Comparison of ENCODE assay signal across 9 mouse cellular contexts in the genomic region with DNA sequence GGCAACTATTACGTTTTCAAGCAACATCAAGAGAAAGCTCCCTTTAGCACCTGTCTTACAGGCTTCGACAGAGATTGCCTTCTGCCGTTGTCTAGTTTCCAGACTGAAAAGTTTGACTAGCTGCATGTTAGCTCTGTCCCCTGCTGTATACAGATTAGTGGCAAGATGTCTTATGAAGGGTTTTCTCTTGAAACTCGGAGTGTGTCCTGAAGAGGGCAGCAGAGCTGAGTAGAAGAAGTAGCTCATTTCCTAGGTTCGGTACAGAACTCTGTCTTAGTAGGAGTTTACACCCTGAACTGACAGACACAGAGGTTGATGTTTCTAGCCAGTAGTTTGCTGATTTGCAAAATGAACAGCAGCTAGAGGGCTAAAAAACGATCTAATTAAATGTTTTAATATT. TPM values are rescaled to one million over a fixed set of nuclear protein-coding genes. Genes with fewer than 3 reads are reported as not detected.
DNase-seq lines count a peak whose midpoint lies in the region; ATAC-seq and TF ChIP-seq lines count a peak whose summit lies in the region.
"Had no signal": no experiment of that assay in that cellular context is flagged by ENCODE, and none has a peak within 500 bp of the region (broad histone marks: within the 10 kb centered on the region; RNA-seq: fewer than 3 reads in every experiment).

No protein-coding gene starts in this region.

- ATAC-seq in erythroblast, adult 5-6 weeks (replicated peaks; ENCODE audit: low FRiP score, poor library complexity, severe bottlenecking) = peak; percentile 88
- ATAC-seq in inflammation-experienced regulatory T-cells, adult 6 months = peak; percentile 84
- peak; percentile 37; the same call in 1 of the 2 replicates for ATAC-seq in limb, embryonic 14.5 days (ENCODE audit: low FRiP score, low read depth)

- peaks cover 26% of the 10 kb centered on the region for H3K36me3 ChIP-seq in limb, embryonic 14.5 days (ENCODE audit: control insufficient read depth, insufficient read depth, low read length)

- H3K4me1 ChIP-seq in limb, embryonic 14.5 days (ENCODE audit: control insufficient read depth, insufficient read depth, low read length) = no peaks in the 10 kb centered on the region
- H3K4me1 ChIP-seq: midbrain, embryonic 12.5 days had no signal

- no peak for TF ChIP-seq POLR2A in limb, embryonic 14.5 days (IDR thresholded peaks at IDR 0.05; ENCODE audit: borderline replicate concordance, extremely low read depth, insufficient read depth, insufficient read length)

- H3K4me2 ChIP-seq in limb, embryonic 14.5 days (replicated peaks; ENCODE audit: low read depth, low read length, severe bottlenecking) = no peak overlapping the region
- H3K4me2 ChIP-seq: midbrain, embryonic 12.5 days had no signal

- 40% methylated on average over 6 of the region's 6 CpGs for WGBS in limb, embryonic 14.5 days

- no peak overlapping the region for H3K9ac ChIP-seq in limb, embryonic 14.5 days (ENCODE audit: low read depth, low read length, severe bottlenecking)
- H3K9ac ChIP-seq: midbrain, embryonic 12.5 days had no signal

- no peak overlapping the region for H3K27ac ChIP-seq in limb, embryonic 14.5 days (replicated peaks; ENCODE audit: low read depth, low read length)
- H3K27ac ChIP-seq: midbrain, embryonic 12.5 days had no signal

- H3K4me3 ChIP-seq in limb, embryonic 14.5 days (replicated peaks; ENCODE audit: low read length) = no peak overlapping the region
- H3K4me3 ChIP-seq: midbrain, embryonic 12.5 days had no signal

- peak; percentile 65 for DNase-seq in testis, postnatal 10 days (ENCODE audit: low spot score)
- no peak for DNase-seq in testis, postnatal 14 days (ENCODE audit: low spot score)
- DNase-seq in brain, adult 2 months (ENCODE audit: low read depth, low spot score) = peak; percentile 87
- DNase-seq in limb, embryonic 14.5 days (ENCODE audit: low spot score) = peak; percentile 64
- peak; percentile 40 to 63 for DNase-seq in natural killer cell, adult 2 months (ENCODE audit: low spot score in 2 of 2)
- DNase-seq in thymus, postnatal 10 days (ENCODE audit: low spot score in 2 of 2) = peak; percentile 35 to 66

- H3K9me3 ChIP-seq in limb, embryonic 14.5 days (ENCODE audit: control insufficient read depth, low read length) = no peaks in the 10 kb centered on the region
- H3K9me3 ChIP-seq: midbrain, embryonic 12.5 days had no signal

- H3K27me3 ChIP-seq in limb, embryonic 14.5 days (ENCODE audit: control insufficient read depth, insufficient read depth, low read length) = no peaks in the 10 kb centered on the region
- H3K27me3 ChIP-seq: midbrain, embryonic 12.5 days had no signal

RNA-seq across cellular contexts. Expression of a gene that starts 15.0 kb away (rescaled TPM):
- 2.5 and 2.9 TPM in 2 replicates for total RNA-seq in erythroblast, adult 5-6 weeks (2015; ENCODE audit: low replicate concordance)
- total RNA-seq in erythroblast, adult 5-6 weeks (2017; ENCODE audit: low replicate concordance) = 1.4 and 6.6 TPM in 2 replicates
- polyA plus RNA-seq in inflammation-experienced regulatory T-cells, adult 6 months (2017; shearing (Covaris generic)) = 1 to 10 TPM; 1.1 to 1.6 (median 1.4) TPM
- polyA plus RNA-seq in limb, embryonic 14.5 days (2012; rRNA removed) = 40.8 and 41.5 TPM in 2 replicates
- polyA plus RNA-seq in limb, embryonic 14.5 days (2014; fragmentation: Nextera tagmentation; extraction: Ambion mirVana) = 9.4 and 9.9 TPM in 2 replicates

RNA-seq across cellular contexts. Expression of a gene that starts 32.3 kb away (rescaled TPM):
- total RNA-seq in erythroblast, adult 5-6 weeks (2015; ENCODE audit: low replicate concordance) = 2.7 and 5.0 TPM in 2 replicates
- total RNA-seq in erythroblast, adult 5-6 weeks (2017; ENCODE audit: low replicate concordance) = 4.3 and 5.4 TPM in 2 replicates
- under 1 TPM; 0.35 to 0.97 (median 0.44) TPM for polyA plus RNA-seq in inflammation-experienced regulatory T-cells, adult 6 months (2017; shearing (Covaris generic))
- 3.9 and 6.8 TPM in 2 replicates for polyA plus RNA-seq in limb, embryonic 14.5 days (2012; rRNA removed)
- 1.6 and 2.1 TPM in 2 replicates for polyA plus RNA-seq in limb, embryonic 14.5 days (2014; fragmentation: Nextera tagmentation; extraction: Ambion mirVana)

Comparison
In these comparisons a context has a peak if more than half of its experiments do, and no peak if none do; other contexts are left out.
1. ATAC-seq: peak in every context shown above with its lines; median percentile 88 in erythroblast, adult 5-6 weeks; 84 in inflammation-experienced regulatory T-cells, adult 6 months; 37 in limb, embryonic 14.5 days.